ENCODE assay signal across 33 mouse cellular contexts in the genomic region with DNA sequence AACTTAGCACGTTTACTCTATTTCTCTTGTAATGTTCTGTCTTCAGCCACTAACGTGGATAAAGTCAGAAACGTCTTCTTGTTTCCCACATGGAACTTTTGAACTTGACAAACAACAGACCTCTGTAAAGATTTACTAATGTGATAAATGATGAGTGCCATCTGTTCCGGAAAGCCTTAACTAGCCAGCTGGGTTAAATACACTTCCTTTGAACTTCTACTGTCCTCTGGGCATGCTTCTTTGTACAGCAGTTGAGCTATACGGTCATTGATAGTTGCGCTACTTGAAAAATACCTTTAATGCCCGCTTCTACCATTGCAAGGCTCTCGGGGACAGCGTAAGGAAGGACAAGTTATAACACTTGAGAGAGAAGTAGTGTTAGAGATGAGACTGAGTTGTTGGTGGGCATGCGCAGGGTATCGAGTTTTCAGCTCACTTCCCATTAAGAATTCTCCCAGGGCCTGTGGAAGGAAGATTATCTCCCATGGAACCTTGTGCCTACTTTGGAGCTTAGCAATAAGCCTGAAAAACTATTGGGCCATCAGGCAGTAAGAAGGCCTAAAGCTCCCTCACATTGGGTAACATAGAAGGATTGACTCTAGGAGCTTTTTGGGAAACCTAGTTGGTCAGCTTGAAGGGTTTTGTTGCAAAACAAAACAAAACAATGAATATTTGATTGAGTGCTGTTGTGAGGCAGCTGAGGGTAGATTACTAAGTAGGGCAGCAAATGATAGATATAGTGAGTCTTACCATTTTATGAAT. TPM values are rescaled to one million over a fixed set of nuclear protein-coding genes. Genes with fewer than 3 reads are reported as not detected.
DNase-seq lines count a peak whose midpoint lies in the region; ATAC-seq lines count a peak whose summit lies in the region.
"Had no signal": no experiment of that assay in that cellular context is flagged by ENCODE, and none has a peak within 500 bp of the region (broad histone marks: within the 10 kb centered on the region; RNA-seq: fewer than 3 reads in every experiment).

No protein-coding gene starts in this region.

- WGBS in lung, embryonic 15.5 days: 63% methylated on average over 11 of the region's 11 CpGs

- H3K27me3 ChIP-seq in lung, embryonic 15.5 days: no peaks in the 10 kb centered on the region
- H3K27me3 ChIP-seq: embryonic facial prominence, embryonic 12.5 days; forebrain, embryonic 15.5 days; heart, embryonic 15.5 days; hindbrain, embryonic 12.5 days; kidney, embryonic 15.5 days; midbrain, embryonic 12.5 days; neural tube, embryonic 12.5 days; Patski had no signal

- peak; percentile 31 for DNase-seq in embryo, embryonic 11 days
- DNase-seq in embryo, embryonic 9.5 days (ENCODE audit: extremely low spot score): no peak
- DNase-seq in lung, postnatal 14 days: no peak
- peak; percentile 48 for DNase-seq in adipocyte (ENCODE audit: low spot score)
- peak; percentile 32 for DNase-seq in lung, postnatal 25 days (ENCODE audit: low spot score)
- no peak for DNase-seq in thymus, postnatal 25 days
- DNase-seq: adrenal gland, postnatal 14 days; cerebellum, adult 11 months; cerebellum, adult 9-10 months; cerebellum, postnatal 36 days; gastrocnemius, postnatal 10 days; kidney, postnatal 25 days; liver; right cerebral cortex, adult 18-20 months; right cerebral cortex, postnatal 4 days; thymus, adult 18-20 months; thymus, postnatal 36 days had no signal

- no peak overlapping the region for H3K4me2 ChIP-seq in lung, embryonic 15.5 days
- H3K4me2 ChIP-seq: embryonic facial prominence, embryonic 12.5 days; forebrain, embryonic 15.5 days; heart, embryonic 15.5 days; hindbrain, embryonic 12.5 days; kidney, embryonic 15.5 days; midbrain, embryonic 12.5 days; neural tube, embryonic 12.5 days had no signal

- H3K4me3 ChIP-seq in lung, embryonic 15.5 days: no peak overlapping the region
- H3K4me3 ChIP-seq: embryonic facial prominence, embryonic 12.5 days; forebrain, embryonic 10.5 days; forebrain, embryonic 15.5 days; heart, embryonic 15.5 days; hindbrain, embryonic 12.5 days; kidney, embryonic 15.5 days; midbrain, embryonic 12.5 days; myocyte; neural tube, embryonic 12.5 days had no signal

- 0 out of 2 replicates have a peak, but pooled peaks cover 8% of the 10 kb centered on the region for H3K4me1 ChIP-seq in lung, embryonic 15.5 days
- H3K4me1 ChIP-seq: neural tube, embryonic 12.5 days had no signal

- ATAC-seq in lung, embryonic 15.5 days (ENCODE audit: borderline replicate concordance, extremely low read depth, low FRiP score, low TSS enrichment): peak; percentile 57; the same call in 1 of the 2 replicates
- ATAC-seq: forebrain, embryonic 15.5 days; hindbrain, postnatal 0 days; intestine, postnatal 0 days had no signal

- H3K9me3 ChIP-seq in lung, embryonic 15.5 days: no peaks in the 10 kb centered on the region
- H3K9me3 ChIP-seq: embryonic facial prominence, embryonic 12.5 days; forebrain, embryonic 10.5 days; forebrain, embryonic 15.5 days; G1E; heart, embryonic 15.5 days; hindbrain, embryonic 12.5 days; kidney, embryonic 15.5 days; midbrain, embryonic 12.5 days; neural tube, embryonic 12.5 days had no signal

- no peaks in the 10 kb centered on the region for H3K36me3 ChIP-seq in lung, embryonic 15.5 days
- H3K36me3 ChIP-seq: embryonic facial prominence, embryonic 12.5 days; forebrain, embryonic 10.5 days; forebrain, embryonic 15.5 days; G1E; heart, embryonic 15.5 days; hindbrain, embryonic 12.5 days; kidney, embryonic 15.5 days; midbrain, embryonic 12.5 days; neural tube, embryonic 12.5 days had no signal

- no peak overlapping the region for H3K9ac ChIP-seq in lung, embryonic 15.5 days
- H3K9ac ChIP-seq: embryonic facial prominence, embryonic 12.5 days; forebrain, embryonic 15.5 days; heart, embryonic 15.5 days; hindbrain, embryonic 12.5 days; kidney, embryonic 15.5 days; liver, embryonic 14.5 days; midbrain, embryonic 12.5 days; neural tube, embryonic 12.5 days had no signal

- H3K27ac ChIP-seq in lung, embryonic 15.5 days: no peak overlapping the region
- H3K27ac ChIP-seq: embryonic facial prominence, embryonic 12.5 days; forebrain, embryonic 10.5 days; forebrain, embryonic 15.5 days; heart, embryonic 15.5 days; hindbrain, embryonic 12.5 days; hindbrain, postnatal 0 days; kidney, embryonic 15.5 days; liver, embryonic 14.5 days; midbrain, embryonic 12.5 days; neural tube, embryonic 12.5 days; stomach, postnatal 0 days had no signal

RNA-seq across cellular contexts. Expression of a gene that starts 5.6 kb away (rescaled TPM):
- 109 and 115 TPM in 2 replicates for polyA plus RNA-seq in lung, embryonic 15.5 days (2015; fragmentation: Nextera tagmentation; extraction: Ambion mirVana)

Comparison
In these comparisons a context has a peak if more than half of its experiments do, and no peak if none do; other contexts are left out.
1. DNase-seq: peak in embryo, embryonic 11 days (single experiment), adipocyte (single experiment) and lung, postnatal 25 days (single experiment); none in embryo, embryonic 9.5 days (single experiment), lung, postnatal 14 days (single experiment) and thymus, postnatal 25 days (single experiment).